Mouse (Mus musculus) CH12.LX (cell line): ENCODE results near the gene H2-Eb1.

ENCODE experiments used
- CHD2 ChIP-seq: IDR thresholded peaks from 2 replicates; pipeline ENCODE4 v1.6.1; 2011; ENCODE audit warnings: low read length, improper control_type of control experiment
- CTCF ChIP-seq, 2 experiments: IDR thresholded peaks in 1 of 2; conservative IDR thresholded peaks in 1 of 2; 2 replicates each; pipeline ENCODE4 v1.5.1; 2011 to 2012; ENCODE audit warnings: low read depth in 2 of 2, low read length in 2 of 2, improper control_type of control experiment in 1 of 2, inconsistent platforms in 1 of 2, mild to moderate bottlenecking in 1 of 2, moderate library complexity in 1 of 2
- MAX ChIP-seq: IDR thresholded peaks from 2 replicates; pipeline ENCODE4 v1.6.1; 2011; ENCODE audit warnings: low read length, improper control_type of control experiment
- POLR2A ChIP-seq: IDR thresholded peaks from 2 replicates; pipeline ENCODE4 v1.6.1; 2011; ENCODE audit warnings: low read depth, mild to moderate bottlenecking, improper control_type of control experiment, low read length
- POLR2AphosphoS2 ChIP-seq: IDR thresholded peaks from 2 replicates; pipeline ENCODE4 v1.6.1; 2011; ENCODE audit warnings: low read depth, low read length, improper control_type of control experiment
- SMC3 ChIP-seq: IDR thresholded peaks from 2 replicates; pipeline ENCODE4 v1.6.1; 2011; ENCODE audit warnings: low read depth, low read length, improper control_type of control experiment
- UBTF ChIP-seq: IDR thresholded peaks from 2 replicates; pipeline ENCODE4 v1.6.1; 2012; ENCODE audit warnings: low read depth, mild to moderate bottlenecking, inconsistent platforms, low read length, improper control_type of control experiment, moderate library complexity
- ZC3H11A ChIP-seq: IDR thresholded peaks from 2 replicates; pipeline ENCODE4 v1.6.1; 2012; ENCODE audit warnings: low read depth, mild to moderate bottlenecking, inconsistent platforms, low read length, improper control_type of control experiment

- no peak for TF ChIP-seq POLR2AphosphoS2
- TF ChIP-seq MAX = no peak
- TF ChIP-seq CTCF (conservative IDR thresholded peaks at IDR 0.05 in 1 of 2, IDR thresholded peaks at IDR 0.05 in 1 of 2; ENCODE audit: low read depth in 2 of 2, low read length in 2 of 2) = no peak
- TF ChIP-seq UBTF = no peak
- no peak for TF ChIP-seq ZC3H11A
- TF ChIP-seq CHD2 = peak; percentile 89
- no peak for TF ChIP-seq SMC3
- TF ChIP-seq POLR2A = peak; percentile 81
Observed at GRCm38 (mm10) chr17:34305380-34306030, at the start of gene H2-Eb1.
